In the genomic region with DNA sequence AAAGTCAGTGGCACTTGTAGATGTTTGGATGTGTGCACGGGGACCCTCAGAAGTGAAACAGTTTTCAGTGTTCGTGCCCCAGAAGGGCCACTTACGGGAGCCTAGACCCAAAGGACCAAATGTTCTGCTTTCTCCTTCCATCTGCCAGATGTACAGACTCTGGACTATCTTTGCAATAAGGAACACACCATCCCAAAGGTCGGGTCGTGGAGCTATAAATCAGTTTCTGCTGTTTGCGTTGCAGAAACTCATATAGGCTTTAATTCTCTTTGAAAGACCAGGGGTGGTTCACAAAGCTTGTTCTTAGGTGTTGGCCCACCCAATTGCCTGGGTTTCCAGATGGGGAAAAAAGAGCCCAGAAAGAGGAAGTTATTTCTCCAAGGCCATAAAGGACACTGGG, we compare ENCODE assay signal across 31 mouse cellular contexts.
"Had no signal": no experiment of that assay in that cellular context is flagged by ENCODE, and none has a peak within 500 bp of the region (broad histone marks: within the 10 kb centered on the region; RNA-seq: fewer than 3 reads in every experiment).

No protein-coding gene starts in this region.

- H3K9me3 ChIP-seq: heart, embryonic 10.5 days; heart, embryonic 12.5 days; heart, embryonic 13.5 days; heart, embryonic 15.5 days; hindbrain, embryonic 10.5 days; hindbrain, embryonic 12.5 days; hindbrain, embryonic 13.5 days; hindbrain, embryonic 15.5 days; kidney, embryonic 15.5 days had no signal

- ATAC-seq: hindbrain, embryonic 16.5 days; hindbrain, postnatal 0 days; inflammation-experienced regulatory T-cells, adult 6 months had no signal

- H3K4me3 ChIP-seq: heart, embryonic 10.5 days; heart, embryonic 12.5 days; heart, embryonic 13.5 days; heart, embryonic 15.5 days; hindbrain, embryonic 10.5 days; hindbrain, embryonic 12.5 days; hindbrain, embryonic 13.5 days; hindbrain, embryonic 15.5 days; kidney, embryonic 15.5 days; layer of hippocampus, adult 2 months; left cerebral cortex, adult 2 months had no signal

- DNase-seq: heart, postnatal 10 days; heart, postnatal 14 days; heart, postnatal 36 days; heart, postnatal 4 days; kidney, adult 11 months; kidney, adult 18-20 months; kidney, adult 2 months; kidney, adult 8-10 months; kidney, adult 9 months; kidney, postnatal 10 days; kidney, postnatal 14 days; kidney, postnatal 25 days; kidney, postnatal 36 days; kidney, postnatal 4 days had no signal

- H3K27me3 ChIP-seq: heart, embryonic 12.5 days; heart, embryonic 13.5 days; heart, embryonic 15.5 days; hindbrain, embryonic 12.5 days; hindbrain, embryonic 13.5 days; hindbrain, embryonic 15.5 days; kidney, embryonic 15.5 days had no signal

- H3K27ac ChIP-seq: heart, embryonic 10.5 days; heart, embryonic 13.5 days; heart, embryonic 15.5 days; hindbrain, embryonic 10.5 days; hindbrain, embryonic 12.5 days; hindbrain, embryonic 13.5 days; hindbrain, embryonic 14.5 days; hindbrain, embryonic 15.5 days; hindbrain, postnatal 0 days; kidney, embryonic 15.5 days; kidney, postnatal 0 days; layer of hippocampus, adult 2 months; left cerebral cortex, adult 2 months had no signal

- H3K9ac ChIP-seq: heart, embryonic 12.5 days; heart, embryonic 13.5 days; heart, embryonic 15.5 days; hindbrain, embryonic 12.5 days; hindbrain, embryonic 13.5 days; hindbrain, embryonic 14.5 days; hindbrain, embryonic 15.5 days; kidney, embryonic 15.5 days had no signal

- H3K4me2 ChIP-seq: heart, embryonic 11.5 days; heart, embryonic 12.5 days; heart, embryonic 13.5 days; heart, embryonic 15.5 days; hindbrain, embryonic 12.5 days; hindbrain, embryonic 13.5 days; hindbrain, embryonic 14.5 days; hindbrain, embryonic 15.5 days; kidney, embryonic 15.5 days had no signal

- H3K36me3 ChIP-seq: heart, embryonic 10.5 days; heart, embryonic 12.5 days; heart, embryonic 13.5 days; heart, embryonic 15.5 days; hindbrain, embryonic 10.5 days; hindbrain, embryonic 12.5 days; hindbrain, embryonic 13.5 days; hindbrain, embryonic 15.5 days; kidney, embryonic 15.5 days had no signal

- H3K4me1 ChIP-seq: heart, embryonic 10.5 days; hindbrain, embryonic 10.5 days; hindbrain, embryonic 12.5 days; hindbrain, embryonic 13.5 days; hindbrain, embryonic 15.5 days had no signal
